Mouse (Mus musculus) liver, embryonic 14.5 days (tissue): ENCODE measurements at regions not wholly inside any gene's neighbourhood (a gene's known extent, or its start where the extent isn't known, plus 50 kb on each side); places are given as distances from the start of the nearest gene placed in this dataset.

Experiments used
- ATAC-seq: fragments of 200-750 bp; cut with Nextera tagmentation; 2 replicates; pipeline ENCODE4 v1.8.0; 2017; ENCODE audit warnings: moderate number of reproducible peaks, mild to moderate bottlenecking, moderate library complexity; ENCODE audit not compliant: insufficient read depth
- DNase-seq, 3 experiments: peaks; one replicate each; pipeline ENCODE4 v3.0.0-alpha.2; 2012 to 2013; ENCODE audit warnings: low read depth in 3 of 3, low spot score in 3 of 3
- H3K27ac ChIP-seq: fragments of 300-500 bp; sonication (generic); 2 replicates; pipeline ENCODE4 v1.5.1; 2014; ENCODE audit warnings: moderate library complexity, mild to moderate bottlenecking, control low read depth, inconsistent platforms
- H3K27me3 ChIP-seq: fragments of 300-500 bp; sonication (generic); 2 replicates; pipeline ENCODE4 v1.6.1; 2014; ENCODE audit warnings: mild to moderate bottlenecking, low read length, moderate library complexity; ENCODE audit not compliant: control insufficient read depth, insufficient read depth
- H3K36me3 ChIP-seq: fragments of 300-500 bp; sonication (generic); replicated peaks from 2 replicates; pipeline ENCODE4 v1.6.1; 2014; ENCODE audit warnings: low read depth; ENCODE audit not compliant: control insufficient read depth, insufficient read depth
- H3K4me1 ChIP-seq, 2 experiments: fragments of 200-500 bp in 1 of 2; fragments of 300-500 bp in 1 of 2; sonication (generic) in 1 of 2; replicated peaks; 2 replicates each; pipeline ENCODE4 v1.6.1; 2012 to 2014; ENCODE audit warnings: antibody characterized with exemption in 1 of 2, inconsistent platforms in 1 of 2, low read length in 1 of 2; ENCODE audit not compliant: control insufficient read depth in 2 of 2, insufficient read depth in 2 of 2
- H3K4me2 ChIP-seq: fragments of 300-500 bp; sonication (generic); 2 replicates; pipeline ENCODE4 v1.6.1; 2014; ENCODE audit warnings: low read depth, mild to moderate bottlenecking, control low read depth, moderate library complexity
- H3K4me3 ChIP-seq, 2 experiments: fragments of 200-500 bp in 1 of 2; fragments of 300-500 bp in 1 of 2; sonication (generic) in 1 of 2; 2 replicates each; pipeline ENCODE4 v1.5.1; 2012 to 2014; ENCODE audit warnings: low read depth in 2 of 2, low read length in 2 of 2, mild to moderate bottlenecking in 2 of 2, control low read depth in 1 of 2, inconsistent platforms in 1 of 2, moderate library complexity in 1 of 2; ENCODE audit not compliant: insufficient read depth in 1 of 2
- H3K9ac ChIP-seq: fragments of 300-500 bp; sonication (generic); replicated peaks from 2 replicates; pipeline ENCODE4 v1.6.1; 2014; ENCODE audit warnings: mild to moderate bottlenecking, control low read depth, moderate library complexity
- H3K9me3 ChIP-seq: fragments of 300-500 bp; sonication (generic); 2 replicates; pipeline ENCODE4 v1.6.1; 2016; ENCODE audit warnings: low read length, mixed read lengths; ENCODE audit not compliant: control insufficient read depth
- CTCF ChIP-seq: IDR thresholded peaks from 2 replicates; pipeline ENCODE4 v1.5.1; 2016; ENCODE audit warnings: antibody characterized with exemption, low read depth, control low read depth
- EP300 ChIP-seq: IDR thresholded peaks from 2 replicates; pipeline ENCODE4 v1.6.1; 2016; ENCODE audit warnings: antibody characterized with exemption, low read depth
- WGBS: fragments of 180-500 bp; shearing (Covaris S2); extraction: QIAGEN DNeasy Blood & Tissue Kit; methylation state at CpG from one replicate; pipeline ENCODE4 v1.1.7; 2014; ENCODE audit not compliant: insufficient replicate concordance; 5-methylcytosine and 5-hydroxymethylcytosine counted together

GRCm38 (mm10) chr9:50067729-50068225 is 269.1 kb upstream of the Ncam1 start:
- no peak for ATAC-seq
- TF ChIP-seq CTCF, result no peak
- 55% methylated on average over 3 of the region's 3 CpGs for WGBS

GRCm38 (mm10) chr9:50064505-50065229 is 265.9 kb upstream of the Ncam1 start:
- H3K27me3 ChIP-seq, result no peaks in the 10 kb centered on the region
- 50% methylated on average over 10 of the region's 10 CpGs for WGBS
- no peak overlapping the region for H3K4me2 ChIP-seq
- H3K4me3 ChIP-seq, result no peak overlapping the region
- H3K27ac ChIP-seq, result no peak overlapping the region
- no peaks in the 10 kb centered on the region for H3K4me1 ChIP-seq
- ATAC-seq, result no peak
- no peak for DNase-seq
- H3K9me3 ChIP-seq, result no peaks in the 10 kb centered on the region
- H3K9ac ChIP-seq, result no peak overlapping the region
- no peaks in the 10 kb centered on the region for H3K36me3 ChIP-seq
- TF ChIP-seq CTCF (no peak), EP300 (no peak)

More at GRCm38 (mm10) chr9:50067729-50068225, 269.1 kb upstream of the Ncam1 start:
- Histone ChIP-seq H3K4me1 (no peaks in the 10 kb centered on the region), H3K27me3 (no peaks in the 10 kb centered on the region), H3K9me3 (no peaks in the 10 kb centered on the region), H3K4me2 (no peak overlapping the region), H3K4me3 (no peak overlapping the region), H3K9ac (no peak overlapping the region), H3K36me3 (no peaks in the 10 kb centered on the region), H3K27ac (no peak overlapping the region)
- DNase-seq, result no peak

- Histone ChIP-seq H3K4me2 (no peak overlapping the region), H3K27me3 (no peaks in the 10 kb centered on the region), H3K4me1 (no peaks in the 10 kb centered on the region), H3K9ac (no peak overlapping the region), H3K4me3 (no peak overlapping the region), H3K9me3 (no peaks in the 10 kb centered on the region), H3K36me3 (no peaks in the 10 kb centered on the region), H3K27ac (no peak overlapping the region)
- DNase-seq (no peak), ATAC-seq (no peak)
- no peak for TF ChIP-seq EP300
- TF ChIP-seq CTCF, result no peak
- 34% methylated on average over 11 of the region's 11 CpGs for WGBS
Measured at GRCm38 (mm10) chr9:50038231-50038630, 239.5 kb upstream of the Ncam1 start.

- Histone ChIP-seq H3K4me2 (no peak overlapping the region), H3K9ac (no peak overlapping the region), H3K27ac (no peak overlapping the region), H3K36me3 (no peaks in the 10 kb centered on the region), H3K4me3 (no peak overlapping the region), H3K27me3 (no peaks in the 10 kb centered on the region), H3K9me3 (no peaks in the 10 kb centered on the region), H3K4me1 (no peaks in the 10 kb centered on the region)
- WGBS, result 55% methylated on average over 9 of the region's 9 CpGs
- TF ChIP-seq CTCF (no peak), EP300 (no peak)
- DNase-seq (no peak), ATAC-seq (no peak)
Measured at GRCm38 (mm10) chr9:50032322-50033158, 233.8 kb upstream of the Ncam1 start.

- Histone ChIP-seq H3K9ac (no peak overlapping the region), H3K27ac (no peak overlapping the region), H3K9me3 (no peaks in the 10 kb centered on the region), H3K36me3 (no peaks in the 10 kb centered on the region), H3K27me3 (no peaks in the 10 kb centered on the region), H3K4me1 (no peaks in the 10 kb centered on the region), H3K4me2 (no peak overlapping the region), H3K4me3 (no peak overlapping the region)
- no peak for DNase-seq
- TF ChIP-seq EP300, result no peak
- no peak for TF ChIP-seq CTCF
- WGBS, result 29% methylated on average over 2 of the region's 2 CpGs
- ATAC-seq, result no peak
Measured at GRCm38 (mm10) chr9:50031318-50031717, 232.6 kb upstream of the Ncam1 start.
